Mouse (Mus musculus): ENCODE results near the gene Pnliprp2. TPM values are rescaled to one million over a fixed set of nuclear protein-coding genes. Genes with fewer than 3 reads are reported as not detected.

The Pnliprp2 gene
- polyA plus RNA-seq, 1 experiment: not detected

DNA sequence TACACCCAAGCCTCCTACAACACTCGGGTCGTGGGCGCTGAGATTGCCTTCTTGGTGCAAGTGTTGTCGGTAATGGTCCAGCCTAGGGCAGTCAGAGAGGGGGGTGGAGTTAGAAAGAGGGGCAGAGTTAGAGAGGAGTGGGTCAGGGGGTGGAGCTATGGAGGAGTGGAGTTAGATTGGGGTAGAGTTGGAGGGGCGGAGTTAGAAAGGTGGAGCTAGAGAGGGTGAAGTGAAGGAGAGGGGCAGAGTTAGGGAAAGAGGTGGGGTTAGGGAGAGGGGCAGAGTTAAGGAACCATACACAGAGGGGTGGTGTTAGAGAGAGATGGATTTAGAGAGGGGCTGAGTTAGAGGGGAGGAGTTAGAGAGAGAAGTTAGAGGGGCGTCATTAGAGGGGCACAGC lies 2.8 kb downstream of the Pnliprp2 start:
- TF ChIP-seq CEBPB (IDR thresholded peaks at IDR 0.05; ENCODE audit: insufficient read depth, poor library complexity, severe bottlenecking): no peak
- no peak for TF ChIP-seq TCF12 (IDR thresholded peaks at IDR 0.05; ENCODE audit: insufficient read depth, poor library complexity, severe bottlenecking)
- no peak for TF ChIP-seq MAX (IDR thresholded peaks at IDR 0.05; ENCODE audit: low read depth)
- TF ChIP-seq MYOG (IDR thresholded peaks at IDR 0.05; ENCODE audit: control insufficient read depth in 1 of 3, insufficient read depth in 1 of 3, insufficient read length in 2 of 3, low read depth in 2 of 3): no peak
- TF ChIP-seq REST (IDR thresholded peaks at IDR 0.05; ENCODE audit: insufficient read depth, insufficient read length): no peak
- TF ChIP-seq USF1 (IDR thresholded peaks at IDR 0.05; ENCODE audit: low read depth): no peak
- TF ChIP-seq E2F4 (IDR thresholded peaks at IDR 0.05; ENCODE audit: insufficient read depth): no peak
- no peak for TF ChIP-seq TCF3 (IDR thresholded peaks at IDR 0.05; ENCODE audit: insufficient read length, low read depth)
- TF ChIP-seq POLR2A (IDR thresholded peaks at IDR 0.05; ENCODE audit: insufficient read length, low read depth): no peak
- TF ChIP-seq SRF (IDR thresholded peaks at IDR 0.05; ENCODE audit: control insufficient read depth, insufficient read length, low read depth): no peak
- no peak for TF ChIP-seq MYOD1 (IDR thresholded peaks at IDR 0.05; ENCODE audit: control insufficient read depth in 1 of 3, insufficient read length in 2 of 3, low read depth in 2 of 3)
- no peak for TF ChIP-seq POLR2AphosphoS2 (IDR thresholded peaks at IDR 0.05; ENCODE audit: insufficient read length, low read depth)
- Histone ChIP-seq H3K27me3 (ENCODE audit: control insufficient read depth, insufficient read depth, insufficient read length) (peaks cover 8% of the 10 kb centered on the region), H3ac (ENCODE audit: control insufficient read depth, insufficient read length) (no peak overlapping the region), H3K4me3 (no peak overlapping the region), H3K36me3 (ENCODE audit: control insufficient read depth, insufficient read depth) (no peaks in the 10 kb centered on the region), H3K4me2 (ENCODE audit: low read depth) (no peak overlapping the region), H3K79me2 (ENCODE audit: control insufficient read depth, insufficient read depth) (no peaks in the 10 kb centered on the region)

GRCm38 (mm10) chr19:58762848-58763541 lies 3.5 kb downstream of the Pnliprp2 start:
- peaks cover 13% of the 10 kb centered on the region for H3K27me3 ChIP-seq (ENCODE audit: control insufficient read depth, insufficient read depth, insufficient read length)
- no peak overlapping the region for H3K4me3 ChIP-seq
- TF ChIP-seq POLR2AphosphoS2 (IDR thresholded peaks at IDR 0.05; ENCODE audit: insufficient read length, low read depth) (no peak), USF1 (IDR thresholded peaks at IDR 0.05; ENCODE audit: low read depth) (no peak), CEBPB (IDR thresholded peaks at IDR 0.05; ENCODE audit: insufficient read depth, poor library complexity, severe bottlenecking) (no peak), SRF (IDR thresholded peaks at IDR 0.05; ENCODE audit: control insufficient read depth, insufficient read length, low read depth) (no peak), MYOD1 (IDR thresholded peaks at IDR 0.05; ENCODE audit: control insufficient read depth in 1 of 3, insufficient read length in 2 of 3, low read depth in 2 of 3) (no peak)
- H3K79me2 ChIP-seq (ENCODE audit: control insufficient read depth, insufficient read depth): no peaks in the 10 kb centered on the region
- H3K4me2 ChIP-seq (ENCODE audit: low read depth): no peak overlapping the region
- H3ac ChIP-seq (ENCODE audit: control insufficient read depth, insufficient read length): no peak overlapping the region
- H3K36me3 ChIP-seq (ENCODE audit: control insufficient read depth, insufficient read depth): no peaks in the 10 kb centered on the region

DNA sequence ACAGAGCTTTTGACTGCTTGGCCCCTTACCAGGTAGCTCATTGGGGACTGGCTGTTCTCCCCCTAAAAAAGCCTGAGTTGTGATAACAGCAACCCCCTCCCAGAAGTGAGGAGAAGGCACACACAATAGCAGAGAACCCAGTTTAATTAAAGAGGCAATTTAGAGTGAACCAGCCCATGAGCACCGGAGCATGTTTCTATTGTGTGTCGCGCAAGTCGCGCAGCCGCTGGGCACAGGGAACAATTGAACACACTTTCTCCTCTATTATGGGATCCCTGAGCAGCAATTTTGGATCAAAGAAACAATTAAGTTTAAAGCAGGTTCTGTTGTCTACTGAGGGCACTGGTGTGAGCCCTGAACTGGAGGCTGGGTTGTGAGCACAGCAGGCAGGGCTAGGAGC lies 7.8 kb downstream of the Pnliprp2 start:
- H3K27me3 ChIP-seq (ENCODE audit: control insufficient read depth, insufficient read depth, insufficient read length): peaks cover 20% of the 10 kb centered on the region
- H3K4me3 ChIP-seq: no peak overlapping the region
- H3K79me2 ChIP-seq (ENCODE audit: control insufficient read depth, insufficient read depth): no peaks in the 10 kb centered on the region
- H3K36me3 ChIP-seq (ENCODE audit: control insufficient read depth, insufficient read depth): no peaks in the 10 kb centered on the region
- TF ChIP-seq TCF3 (IDR thresholded peaks at IDR 0.05; ENCODE audit: insufficient read length, low read depth): no peak
- no peak for TF ChIP-seq CEBPB (IDR thresholded peaks at IDR 0.05; ENCODE audit: insufficient read depth, poor library complexity, severe bottlenecking)
- TF ChIP-seq POLR2AphosphoS2 (IDR thresholded peaks at IDR 0.05; ENCODE audit: insufficient read length, low read depth): no peak
- TF ChIP-seq USF1 (IDR thresholded peaks at IDR 0.05; ENCODE audit: low read depth): no peak
- no peak overlapping the region for H3ac ChIP-seq (ENCODE audit: control insufficient read depth, insufficient read length)
- no peak overlapping the region for H3K4me2 ChIP-seq (ENCODE audit: low read depth)

GRCm38 (mm10) chr19:58776461-58776860 lies 16.9 kb downstream of the Pnliprp2 start:
- no peaks in the 10 kb centered on the region for H3K36me3 ChIP-seq (ENCODE audit: control insufficient read depth, insufficient read depth)
- H3K4me3 ChIP-seq: no peak overlapping the region

GRCm38 (mm10) chr19:58781566-58781965 lies 22.0 kb downstream of the Pnliprp2 start:
- no peak overlapping the region for H3ac ChIP-seq (ENCODE audit: control insufficient read depth, insufficient read length)
- H3K79me2 ChIP-seq (ENCODE audit: control insufficient read depth, insufficient read depth): no peaks in the 10 kb centered on the region
- H3K27me3 ChIP-seq (ENCODE audit: control insufficient read depth, insufficient read depth, insufficient read length): peaks cover 37% of the 10 kb centered on the region
- no peaks in the 10 kb centered on the region for H3K36me3 ChIP-seq (ENCODE audit: control insufficient read depth, insufficient read depth)
- no peak overlapping the region for H3K4me2 ChIP-seq (ENCODE audit: low read depth)
- TF ChIP-seq E2F4 (IDR thresholded peaks at IDR 0.05; ENCODE audit: insufficient read depth): no peak
- TF ChIP-seq TCF12 (IDR thresholded peaks at IDR 0.05; ENCODE audit: insufficient read depth, poor library complexity, severe bottlenecking): no peak
- TF ChIP-seq REST (IDR thresholded peaks at IDR 0.05; ENCODE audit: insufficient read depth, insufficient read length): no peak
- no peak for TF ChIP-seq TCF3 (IDR thresholded peaks at IDR 0.05; ENCODE audit: insufficient read length, low read depth)
- no peak for TF ChIP-seq MAX (IDR thresholded peaks at IDR 0.05; ENCODE audit: low read depth)
- no peak for TF ChIP-seq POLR2AphosphoS2 (IDR thresholded peaks at IDR 0.05; ENCODE audit: insufficient read length, low read depth)
- TF ChIP-seq POLR2A (IDR thresholded peaks at IDR 0.05; ENCODE audit: insufficient read length, low read depth): no peak
- H3K4me3 ChIP-seq: no peak overlapping the region

More at GRCm38 (mm10) chr19:58776461-58776860, 16.9 kb downstream of the Pnliprp2 start:
- no peak for TF ChIP-seq MYOG (IDR thresholded peaks at IDR 0.05; ENCODE audit: control insufficient read depth in 1 of 3, insufficient read depth in 1 of 3, insufficient read length in 2 of 3, low read depth in 2 of 3)
- no peak for TF ChIP-seq SRF (IDR thresholded peaks at IDR 0.05; ENCODE audit: control insufficient read depth, insufficient read length, low read depth)
- no peak for TF ChIP-seq E2F4 (IDR thresholded peaks at IDR 0.05; ENCODE audit: insufficient read depth)
- Histone ChIP-seq H3K79me2 (ENCODE audit: control insufficient read depth, insufficient read depth) (no peaks in the 10 kb centered on the region), H3K4me2 (ENCODE audit: low read depth) (no peak overlapping the region), H3K27me3 (ENCODE audit: control insufficient read depth, insufficient read depth, insufficient read length) (peaks cover 21% of the 10 kb centered on the region), H3ac (ENCODE audit: control insufficient read depth, insufficient read length) (no peak overlapping the region)
